Comparison of ENCODE assay signal across 9 mouse cellular contexts in the genomic region with DNA sequence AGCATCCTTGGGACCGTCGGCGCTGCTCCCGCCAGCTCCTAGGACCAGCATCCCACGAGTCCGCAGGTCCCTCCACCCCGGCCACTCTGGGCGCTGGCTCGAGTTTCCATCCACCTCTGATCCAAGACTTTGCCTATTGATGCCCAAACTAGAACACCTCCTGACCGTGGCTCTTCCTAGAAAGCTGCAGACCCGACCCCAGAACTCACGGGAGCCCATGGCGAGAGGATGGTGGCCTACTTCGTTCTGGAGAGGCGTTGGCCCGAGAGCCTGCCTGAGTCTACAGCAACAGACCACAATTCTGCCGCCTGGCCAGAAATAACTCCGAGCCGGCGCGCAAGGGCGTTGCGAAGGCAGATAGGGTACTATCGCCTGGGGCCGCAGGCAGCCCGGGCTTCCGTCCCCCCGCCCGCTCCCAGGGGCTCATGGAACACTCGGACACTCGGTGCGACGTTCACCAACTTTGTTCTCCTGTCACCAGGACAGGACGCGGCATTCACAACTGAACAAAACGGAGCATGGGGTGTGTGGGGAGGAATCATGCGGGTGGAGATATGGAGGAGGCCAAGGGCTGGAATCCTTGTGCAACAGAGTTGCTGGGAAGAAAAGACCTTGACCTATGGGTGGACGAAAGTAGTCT. TPM values are rescaled to one million over a fixed set of nuclear protein-coding genes. Genes with fewer than 3 reads are reported as not detected.
DNase-seq lines count a peak whose midpoint lies in the region; ATAC-seq and TF ChIP-seq lines count a peak whose summit lies in the region.
"Had no signal": no experiment of that assay in that cellular context is flagged by ENCODE, and none has a peak within 500 bp of the region (broad histone marks: within the 10 kb centered on the region; RNA-seq: fewer than 3 reads in every experiment).

No protein-coding gene starts in this region.

- peak overlapping the region; percentile 52 for H3K4me3 ChIP-seq in kidney, embryonic 15.5 days (replicated peaks)
- H3K4me3 ChIP-seq in liver, embryonic 12.5 days: peak overlapping the region; percentile 50
- H3K4me3 ChIP-seq in stomach, postnatal 0 days (ENCODE audit: low read depth, low read length): peak overlapping the region; percentile 46

- 3% methylated on average over 38 of the region's 38 CpGs for WGBS in kidney, embryonic 15.5 days
- WGBS in liver, embryonic 12.5 days (ENCODE audit: insufficient replicate concordance): under 1% methylated on average over 38 of the region's 38 CpGs
- WGBS in stomach, postnatal 0 days: 17% methylated on average over 38 of the region's 38 CpGs

- H3K4me1 ChIP-seq in kidney, embryonic 15.5 days: peaks cover 58% of the 10 kb centered on the region
- peaks cover 48% of the 10 kb centered on the region for H3K4me1 ChIP-seq in liver, embryonic 12.5 days
- 0 out of 2 replicates have a peak, but pooled peaks cover 2% of the 10 kb centered on the region for H3K4me1 ChIP-seq in stomach, postnatal 0 days (replicated peaks; ENCODE audit: control insufficient read depth, insufficient read depth)

- H3K9ac ChIP-seq in kidney, embryonic 15.5 days: 0 out of 2 replicates have a peak overlapping the region, but pooled peaks have one; percentile 18
- H3K9ac ChIP-seq in liver, embryonic 12.5 days: 0 out of 2 replicates have a peak overlapping the region, but pooled peaks have one; percentile 28
- H3K9ac ChIP-seq in stomach, postnatal 0 days (ENCODE audit: low read length): no peak overlapping the region

- no peak for ATAC-seq in kidney, embryonic 15.5 days (replicated peaks; ENCODE audit: low FRiP score)
- no peak for ATAC-seq in liver, embryonic 12.5 days
- no peak for ATAC-seq in stomach, postnatal 0 days (ENCODE audit: low FRiP score, low TSS enrichment)

- no peak for TF ChIP-seq EP300 in stomach, postnatal 0 days (optimal IDR thresholded peaks at IDR 0.05)

- no peak for DNase-seq in kidney, adult 11 months
- peak; percentile 51 for DNase-seq in cerebellum, adult 9-11 months
- DNase-seq in heart, postnatal 10 days: peak; percentile 41 to 46
- no peak for DNase-seq in stomach, postnatal 0 days (ENCODE audit: low spot score)
- no peak for DNase-seq in gastrocnemius, postnatal 10 days
- no peak for DNase-seq in gastrocnemius, postnatal 25 days

- no peaks in the 10 kb centered on the region for H3K9me3 ChIP-seq in kidney, embryonic 15.5 days (replicated peaks)
- H3K9me3 ChIP-seq in liver, embryonic 12.5 days (replicated peaks): no peaks in the 10 kb centered on the region
- H3K9me3 ChIP-seq in stomach, postnatal 0 days (ENCODE audit: control insufficient read depth, low read length): no peaks in the 10 kb centered on the region

- no peak overlapping the region for H3K27ac ChIP-seq in kidney, embryonic 15.5 days
- 0 out of 2 replicates have a peak overlapping the region, but pooled peaks have one; percentile 1 for H3K27ac ChIP-seq in liver, embryonic 12.5 days
- H3K27ac ChIP-seq in stomach, postnatal 0 days (replicated peaks): no peak overlapping the region

- no peak for TF ChIP-seq CTCF in stomach, postnatal 0 days (IDR thresholded peaks at IDR 0.05; ENCODE audit: low read depth)

- H3K27me3 ChIP-seq in kidney, embryonic 15.5 days: peaks cover 99% of the 10 kb centered on the region
- peaks cover 98% of the 10 kb centered on the region for H3K27me3 ChIP-seq in liver, embryonic 12.5 days (replicated peaks)
- H3K27me3 ChIP-seq in stomach, postnatal 0 days (ENCODE audit: control insufficient read depth, insufficient read depth, low read length): peaks cover 28% of the 10 kb centered on the region

- H3K36me3 ChIP-seq in kidney, embryonic 15.5 days: peaks cover 17% of the 10 kb centered on the region; the same call in 1 of the 2 replicates
- no peaks in the 10 kb centered on the region for H3K36me3 ChIP-seq in liver, embryonic 12.5 days
- no peaks in the 10 kb centered on the region; the same call in 1 of the 2 replicates for H3K36me3 ChIP-seq in stomach, postnatal 0 days (ENCODE audit: control insufficient read depth, insufficient read depth, low read length)
- H3K36me3 ChIP-seq: G1E had no signal

- peak overlapping the region; percentile 94 for H3K4me2 ChIP-seq in kidney, embryonic 15.5 days
- peak overlapping the region; percentile 72 for H3K4me2 ChIP-seq in liver, embryonic 12.5 days
- H3K4me2 ChIP-seq in stomach, postnatal 0 days (replicated peaks; ENCODE audit: low read depth): peak overlapping the region; percentile 83

- intact Hi-C loops in heart, postnatal 10 days (cut with DNase I): no loop called here

RNA-seq across cellular contexts. Expression of gene Gp1bb, which starts 0.7 kb away (rescaled TPM):
- 0.93 and 1.6 TPM in 2 replicates for polyA plus RNA-seq in kidney, embryonic 15.5 days (2015; fragmentation: Nextera tagmentation; extraction: Ambion mirVana)
- 1 to 10 TPM in 1 of 2 experiments, under 1 TPM in 1; 0.77 to 1.2 TPM for total RNA-seq in heart, postnatal 10 days (2021)
- polyA plus RNA-seq in liver, embryonic 12.5 days (2016; fragmentation: Nextera tagmentation; extraction: Ambion mirVana): 40.8 and 44.2 TPM in 2 replicates
- 4.6 and 5.4 TPM in 2 replicates for polyA plus RNA-seq in stomach, postnatal 0 days (2015; fragmentation: Nextera tagmentation; extraction: Ambion mirVana)
- not detected for total RNA-seq in gastrocnemius, postnatal 10 days (2021)
- total RNA-seq in gastrocnemius, postnatal 25 days (2021): under 1 TPM in 1 of 2 experiments, not detected in 1; 0.28 TPM

RNA-seq across cellular contexts. Expression of gene Gm49601, which starts 4.7 kb away (rescaled TPM):
- 1.5 and 4.3 TPM in 2 replicates for polyA plus RNA-seq in kidney, embryonic 15.5 days (2015; fragmentation: Nextera tagmentation; extraction: Ambion mirVana)
- 1 to 10 TPM; 2.2 to 4.1 TPM for total RNA-seq in heart, postnatal 10 days (2021)
- polyA plus RNA-seq in liver, embryonic 12.5 days (2016; fragmentation: Nextera tagmentation; extraction: Ambion mirVana): 0.31 and 0.61 TPM in 2 replicates
- polyA plus RNA-seq in stomach, postnatal 0 days (2015; fragmentation: Nextera tagmentation; extraction: Ambion mirVana): 0.97 and 1.5 TPM in 2 replicates
- total RNA-seq in gastrocnemius, postnatal 10 days (2021): 1 to 10 TPM; 1.6 to 3.6 TPM
- 1 to 10 TPM; 1.3 to 2.4 TPM for total RNA-seq in gastrocnemius, postnatal 25 days (2021)
- polyA plus RNA-seq: G1E had no signal

RNA-seq across cellular contexts. Expression of gene Sept5, which starts 8.3 kb away (rescaled TPM):
- polyA plus RNA-seq in kidney, embryonic 15.5 days (2015; fragmentation: Nextera tagmentation; extraction: Ambion mirVana): 16.3 and 17.1 TPM in 2 replicates
- 10 to 100 TPM; 11.3 to 11.6 TPM for total RNA-seq in heart, postnatal 10 days (2021)
- polyA plus RNA-seq in liver, embryonic 12.5 days (2016; fragmentation: Nextera tagmentation; extraction: Ambion mirVana): 2.6 and 2.8 TPM in 2 replicates
- polyA plus RNA-seq in stomach, postnatal 0 days (2015; fragmentation: Nextera tagmentation; extraction: Ambion mirVana): 38.0 and 38.8 TPM in 2 replicates
- total RNA-seq in gastrocnemius, postnatal 10 days (2021): 10 to 100 TPM in 1 of 2 experiments, 1 to 10 TPM in 1; 7.9 to 15.7 TPM
- total RNA-seq in gastrocnemius, postnatal 25 days (2021): 1 to 10 TPM; 5.5 to 5.8 TPM
- polyA plus RNA-seq: G1E had no signal

RNA-seq across cellular contexts. Expression of gene Tbx1, which starts 31.0 kb away (rescaled TPM):
- 0.28 and 0.40 TPM in 2 replicates for polyA plus RNA-seq in kidney, embryonic 15.5 days (2015; fragmentation: Nextera tagmentation; extraction: Ambion mirVana)
- total RNA-seq in heart, postnatal 10 days (2021): 1 to 10 TPM in 1 of 2 experiments, under 1 TPM in 1; 0.57 to 1.1 TPM
- 0.08 TPM in 1 of 2 replicates, not detected in the other for polyA plus RNA-seq in liver, embryonic 12.5 days (2016; fragmentation: Nextera tagmentation; extraction: Ambion mirVana)
- 0.34 TPM in 2 replicates for polyA plus RNA-seq in stomach, postnatal 0 days (2015; fragmentation: Nextera tagmentation; extraction: Ambion mirVana)
- 1 to 10 TPM; 2.3 to 5.5 TPM for total RNA-seq in gastrocnemius, postnatal 10 days (2021)
- total RNA-seq in gastrocnemius, postnatal 25 days (2021): 10 to 100 TPM in 1 of 2 experiments, 1 to 10 TPM in 1; 5.3 to 42.0 TPM
- polyA plus RNA-seq: G1E had no signal

Comparison
In these comparisons a context has a peak if more than half of its experiments do, and no peak if none do; other contexts are left out.
1. DNase-seq: peak in cerebellum, adult 9-11 months (single experiment) and heart, postnatal 10 days (2 of 2); none in kidney, adult 11 months (single experiment), stomach, postnatal 0 days (single experiment), gastrocnemius, postnatal 10 days (single experiment) and gastrocnemius, postnatal 25 days (single experiment).
2. Peak in every context shown above with its lines, with median percentiles within 50 percentile points of each other: H3K4me2 ChIP-seq and H3K4me3 ChIP-seq.